Mouse (Mus musculus) intestine, embryonic 14.5 days (tissue): ENCODE data around the gene Cnga4. TPM values are rescaled to one million over a fixed set of nuclear protein-coding genes. Genes with fewer than 3 reads are reported as not detected.
"Not testable (repeated sequence)": the region's sequence is repeated elsewhere in the genome, so short reads cannot be mapped to it uniquely, and the experiment has no call there.

Experiments used
- ATAC-seq: fragments of 200-750 bp; cut with Nextera tagmentation; replicated peaks from 2 replicates; pipeline ENCODE4 v1.8.0; 2017; ENCODE audit warnings: low read depth, moderate number of reproducible peaks, moderate TSS enrichment, moderate library complexity; ENCODE audit not compliant: low FRiP score, low TSS enrichment
- DNase-seq: peaks from one replicate; pipeline ENCODE4 v3.0.0-alpha.2; 2018; ENCODE audit warnings: low spot score
- H3K27ac ChIP-seq: fragments of 300-500 bp; sonication (generic); 2 replicates; pipeline ENCODE4 v1.5.1; 2014; ENCODE audit warnings: low read depth, mild to moderate bottlenecking, control low read depth
- H3K27me3 ChIP-seq: fragments of 300-500 bp; sonication (generic); replicated peaks from 2 replicates; pipeline ENCODE4 v1.6.1; 2014; ENCODE audit warnings: low read length, control low read depth; ENCODE audit not compliant: control insufficient read depth, insufficient read depth
- H3K36me3 ChIP-seq: fragments of 300-500 bp; sonication (generic); 2 replicates; pipeline ENCODE4 v1.6.1; 2014; ENCODE audit warnings: low read length, control low read depth; ENCODE audit not compliant: control insufficient read depth, insufficient read depth
- H3K4me1 ChIP-seq: fragments of 300-500 bp; sonication (generic); replicated peaks from 2 replicates; pipeline ENCODE4 v1.6.1; 2014; ENCODE audit warnings: low read length, control low read depth, mixed read lengths; ENCODE audit not compliant: control insufficient read depth, insufficient read depth
- H3K4me2 ChIP-seq: fragments of 300-500 bp; sonication (generic); 2 replicates; pipeline ENCODE4 v1.6.1; 2014; ENCODE audit warnings: low read length
- H3K4me3 ChIP-seq: fragments of 300-500 bp; sonication (generic); 2 replicates; pipeline ENCODE4 v1.5.1; 2014; ENCODE audit warnings: low read depth, low read length, control low read depth, mixed read lengths
- H3K9ac ChIP-seq: fragments of 300-500 bp; sonication (generic); 2 replicates; pipeline ENCODE4 v1.6.1; 2014; ENCODE audit warnings: mild to moderate bottlenecking, low read length
- H3K9me3 ChIP-seq: fragments of 300-500 bp; sonication (generic); 2 replicates; pipeline ENCODE4 v1.6.1; 2016; ENCODE audit warnings: low read length, control low read depth; ENCODE audit not compliant: control insufficient read depth
- WGBS: fragments of 180-500 bp; shearing (Covaris S2); extraction: QIAGEN DNeasy Blood & Tissue Kit; methylation state at CpG from one replicate; pipeline ENCODE4 v1.1.7; 2014; 5-methylcytosine and 5-hydroxymethylcytosine counted together
- polyA plus RNA-seq: library from polyadenylated mRNA; unstranded; fragments of >200 nt; fragmentation: Nextera tagmentation; extraction: Ambion mirVana; gene quantifications from 2 replicates; pipeline ENCODE4 v1.2.1, GENCODE M21; 2014

Cnga4 gene
- polyA plus RNA-seq, 1 experiment from 2014 or later = not detected

DNA sequence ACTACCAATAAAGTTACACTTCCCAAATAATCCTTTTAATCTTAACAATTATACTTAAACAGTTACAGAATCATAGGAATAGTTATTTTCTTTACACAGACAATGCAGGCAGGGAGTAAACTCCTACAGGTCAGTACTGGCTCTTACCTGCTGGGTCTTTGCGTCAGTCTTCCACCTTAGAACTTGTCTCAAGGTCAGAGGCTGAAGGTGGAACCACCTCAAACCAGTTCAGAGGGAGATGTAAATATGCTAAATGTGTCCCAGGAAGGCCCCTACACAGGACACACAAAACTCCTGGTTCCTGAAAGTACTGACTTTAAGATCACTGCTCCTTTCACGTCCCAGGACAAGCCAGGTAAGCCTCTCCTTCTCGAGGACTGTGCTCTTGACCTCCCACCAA is 40.7 kb downstream of the Cnga4 start:
- WGBS = 77% methylated on average over 3 of the region's 3 CpGs
- Histone ChIP-seq H3K27me3 (no peaks in the 10 kb centered on the region), H3K9ac (no peak overlapping the region), H3K9me3 (no peaks in the 10 kb centered on the region), H3K4me3 (no peak overlapping the region), H3K4me2 (no peak overlapping the region), H3K36me3 (no peaks in the 10 kb centered on the region), H3K4me1 (no peaks in the 10 kb centered on the region), H3K27ac (no peak overlapping the region)
- ATAC-seq = no peak
- DNase-seq = no peak

DNA sequence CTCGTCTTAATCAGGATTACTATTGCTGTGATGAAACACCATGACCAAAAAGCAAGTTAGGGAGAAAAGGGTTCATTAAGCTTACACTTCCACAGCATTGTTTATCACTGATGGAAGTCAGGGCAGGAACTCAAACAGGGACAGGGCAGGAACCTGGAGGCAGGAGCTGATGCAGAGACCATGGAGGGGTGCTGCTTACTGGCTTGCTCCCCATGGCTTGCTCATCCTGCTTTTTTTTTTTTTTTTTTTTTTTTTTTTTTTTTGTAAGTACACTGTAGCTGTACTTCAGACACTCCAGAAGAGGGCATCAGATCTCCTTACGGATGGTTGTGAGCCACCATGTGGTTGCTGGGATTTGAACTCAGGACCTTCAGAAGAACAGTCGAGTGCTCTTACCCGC is 49.0 kb downstream of the Cnga4 start:
- H3K9ac ChIP-seq = not testable (repeated sequence)

More for the DNA sequence above, 49.0 kb downstream of the Cnga4 start:
- H3K36me3 ChIP-seq, H3K9me3 ChIP-seq, DNase-seq, H3K27ac ChIP-seq, H3K4me2 ChIP-seq, H3K27me3 ChIP-seq, ATAC-seq, H3K4me3 ChIP-seq, H3K4me1 ChIP-seq: not testable (repeated sequence)
- WGBS = 89% methylated on average over 4 of the region's 4 CpGs

Other genes starting within 250 kb of the Cnga4 start
- gene Olfr684, start 240.9 kb upstream of the Cnga4 start, polyA plus RNA-seq = not detected in 2 replicates
- gene Olfr685, start 218.6 kb upstream of the Cnga4 start, polyA plus RNA-seq = not detected in 2 replicates
- gene Olfr686, start 197.1 kb upstream of the Cnga4 start, polyA plus RNA-seq = not detected in 2 replicates
- gene Olfr688, start 116.5 kb upstream of the Cnga4 start, polyA plus RNA-seq = not detected in 2 replicates
- gene Olfr689, start 93.4 kb upstream of the Cnga4 start, polyA plus RNA-seq = not detected in 2 replicates
- gene Olfr690, start 70.5 kb upstream of the Cnga4 start, polyA plus RNA-seq = not detected in 2 replicates
- not detected in 2 replicates for gene Olfr691, start 62.3 kb upstream of the Cnga4 start, polyA plus RNA-seq
- not detected in 2 replicates for gene Olfr692, start 36.3 kb upstream of the Cnga4 start, polyA plus RNA-seq
- not detected in 2 replicates for gene Gm5901, start 29.5 kb upstream of the Cnga4 start, polyA plus RNA-seq
- gene Fam160a2, start 4.5 kb upstream of the Cnga4 start, polyA plus RNA-seq = 41.7 and 45.6 TPM in 2 replicates
- gene Cckbr, start 21.2 kb downstream of the Cnga4 start, polyA plus RNA-seq = 0.11 and 0.34 TPM in 2 replicates
- gene Cavin3, start 77.7 kb downstream of the Cnga4 start, polyA plus RNA-seq = 96.0 and 96.7 TPM in 2 replicates
- gene Smpd1, start 149.8 kb downstream of the Cnga4 start, polyA plus RNA-seq = 36.1 and 37.5 TPM in 2 replicates
- 45.1 and 46.3 TPM in 2 replicates for gene Apbb1, start 177.1 kb downstream of the Cnga4 start, polyA plus RNA-seq
- 0.46 and 0.65 TPM in 2 replicates for gene Hpx, start 195.6 kb downstream of the Cnga4 start, polyA plus RNA-seq
- 25.0 and 27.2 TPM in 2 replicates for gene Trim3, start 229.0 kb downstream of the Cnga4 start, polyA plus RNA-seq
- 213 and 215 TPM in 2 replicates for gene Timm10b, start 235.5 kb downstream of the Cnga4 start, polyA plus RNA-seq
- gene Arfip2, start 235.8 kb downstream of the Cnga4 start, polyA plus RNA-seq = 88.4 and 89.7 TPM in 2 replicates
- gene Gm45799, start 236.0 kb downstream of the Cnga4 start, polyA plus RNA-seq = 35.5 and 48.9 TPM in 2 replicates
- 1.8 and 2.0 TPM in 2 replicates for gene Dnhd1, start 246.3 kb downstream of the Cnga4 start, polyA plus RNA-seq